Mouse (Mus musculus) neural tube, embryonic 10.5 days (tissue): ENCODE data around the gene Dtx4.
"Not testable (repeated sequence)": the region's sequence is repeated elsewhere in the genome, so short reads cannot be mapped to it uniquely, and the experiment has no call there.

Source experiments
- DNase-seq: peaks from one replicate; pipeline ENCODE4 v3.0.0-alpha.2; 2017; ENCODE audit warnings: low spot score; ENCODE audit errors: extremely low spot score

Gene Dtx4

GRCm38 (mm10) chr19:12501370-12502347 is at the start of gene Dtx4:
Gene Dtx4, minus strand, starts transcription at chr19:12501454.
- DNase-seq: peak; percentile 95

- no peak for DNase-seq
These were observed 49.0 kb upstream of the Dtx4 start for GRCm38 (mm10) chr19:12550005-12550942.

GRCm38 (mm10) chr19:12549166-12549565 is 47.9 kb upstream of the Dtx4 start:
- DNase-seq: no peak

GRCm38 (mm10) chr19:12545440-12545839 is 44.2 kb upstream of the Dtx4 start, which contains the start of gene Fam111a:
Gene Fam111a, plus strand, starts transcription at chr19:12545740.
- not testable (repeated sequence) for DNase-seq

GRCm38 (mm10) chr19:12541644-12542043 is 40.4 kb upstream of the Dtx4 start:
- DNase-seq: no peak

GRCm38 (mm10) chr19:12540727-12541126 is 39.5 kb upstream of the Dtx4 start:
- no peak for DNase-seq

- no peak for DNase-seq
These were observed 38.7 kb upstream of the Dtx4 start for GRCm38 (mm10) chr19:12539975-12540374.

- DNase-seq: no peak
These were observed 35.9 kb upstream of the Dtx4 start for GRCm38 (mm10) chr19:12537168-12537567.

- DNase-seq: no peak
These were observed 22.1 kb upstream of the Dtx4 start for GRCm38 (mm10) chr19:12523377-12523776.

- DNase-seq: no peak
These were observed 17.3 kb upstream of the Dtx4 start for GRCm38 (mm10) chr19:12518541-12518890.

- peak; percentile 68 for DNase-seq
These were observed 16.7 kb upstream of the Dtx4 start for GRCm38 (mm10) chr19:12517671-12518540.

- DNase-seq: no peak
These were observed 13.4 kb upstream of the Dtx4 start for GRCm38 (mm10) chr19:12514621-12515020.

GRCm38 (mm10) chr19:12502756-12503155 is 1.5 kb upstream of the Dtx4 start:
- DNase-seq: no peak

GRCm38 (mm10) chr19:12500881-12501311 is 358 bp downstream of the Dtx4 start:
- peak; percentile 68 for DNase-seq

GRCm38 (mm10) chr19:12500124-12500523 is 1.1 kb downstream of the Dtx4 start:
- peak; percentile 57 for DNase-seq

- no peak for DNase-seq
These were observed 1.8 kb downstream of the Dtx4 start for GRCm38 (mm10) chr19:12499485-12499884.

GRCm38 (mm10) chr19:12498941-12499340 is 2.3 kb downstream of the Dtx4 start:
- no peak for DNase-seq

- no peak for DNase-seq
These were observed 2.9 kb downstream of the Dtx4 start for GRCm38 (mm10) chr19:12498321-12498720.

GRCm38 (mm10) chr19:12497909-12498308 is 3.3 kb downstream of the Dtx4 start:
- no peak for DNase-seq

- no peak for DNase-seq
These were observed 5.0 kb downstream of the Dtx4 start for GRCm38 (mm10) chr19:12496241-12496640.
